Mouse (Mus musculus) mouse embryonic stem cell (cell line): ENCODE measurements around the gene Anks1.
"Not testable (repeated sequence)": the region's sequence is repeated elsewhere in the genome, so short reads cannot be mapped to it uniquely, and the experiment has no call there.

Source experiments
- in situ Hi-C, 2 experiments: fragments of 300-500 bp; cut with MboI; formaldehyde crosslinking; loops; 1 replicate in 1 of 2; 3 replicates in 1 of 2; pipeline ENCODE4 v1.14.3; 2019 to 2020; ENCODE audit warnings: low sequenced_read_pairs in 2 of 2, low pct_unique_long_range_greater_than_20kb in 1 of 2, mixed read lengths in 1 of 2; ENCODE audit not compliant: unreplicated experiment in 1 of 2

Anks1 gene

DNA sequence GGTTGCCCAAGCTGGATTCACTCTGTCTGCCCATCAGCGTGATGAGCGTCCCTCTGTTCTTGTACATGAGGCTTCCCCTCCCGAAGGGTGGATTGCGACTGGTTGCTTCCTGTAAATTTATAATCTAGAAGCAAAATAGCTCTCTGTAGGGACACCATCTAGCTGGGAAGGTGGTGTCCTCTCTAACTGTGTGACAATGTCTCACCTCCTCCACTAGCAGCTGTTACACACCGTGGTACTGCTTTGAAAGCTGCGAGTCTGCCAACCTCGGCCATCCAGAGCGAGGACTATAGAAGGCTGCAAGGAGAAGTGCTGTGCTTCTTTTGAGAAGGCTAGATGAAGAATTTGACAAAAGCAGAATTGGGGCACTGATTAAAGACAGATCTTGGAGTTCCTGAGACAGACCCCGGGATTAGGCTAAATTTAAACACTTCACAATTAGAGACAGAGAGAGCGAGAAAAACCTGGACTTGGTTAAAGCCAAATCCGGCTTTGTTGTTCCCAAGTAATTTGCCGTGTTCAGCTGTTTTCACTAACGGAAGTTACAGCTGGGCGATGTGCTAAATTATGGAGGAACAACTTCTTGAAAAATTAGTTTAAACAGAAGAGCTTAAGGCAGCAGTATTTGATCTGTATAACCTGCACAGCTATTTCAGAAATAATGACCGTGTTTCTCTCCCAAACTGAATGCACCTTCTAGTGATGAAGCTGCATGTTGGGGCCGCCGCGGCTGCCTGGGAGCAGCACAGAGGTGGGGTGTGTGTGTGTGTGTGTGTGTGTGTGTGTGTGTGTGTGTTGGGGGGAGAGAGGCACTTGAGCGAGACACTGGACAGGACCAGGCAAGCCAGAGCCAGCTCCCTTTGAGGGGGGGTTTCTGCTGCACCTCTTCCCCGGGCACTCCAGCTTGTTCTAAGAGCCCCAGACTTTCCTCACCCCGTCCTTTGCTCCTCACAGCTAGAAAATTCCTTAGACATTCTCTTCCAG lies 51.3 kb downstream of the Anks1 start:
- in situ Hi-C loops, result no loop called here

GRCm38 (mm10) chr17:27963120-27963519 lies 54.0 kb downstream of the Anks1 start:
- in situ Hi-C loops, result not testable (repeated sequence)

DNA sequence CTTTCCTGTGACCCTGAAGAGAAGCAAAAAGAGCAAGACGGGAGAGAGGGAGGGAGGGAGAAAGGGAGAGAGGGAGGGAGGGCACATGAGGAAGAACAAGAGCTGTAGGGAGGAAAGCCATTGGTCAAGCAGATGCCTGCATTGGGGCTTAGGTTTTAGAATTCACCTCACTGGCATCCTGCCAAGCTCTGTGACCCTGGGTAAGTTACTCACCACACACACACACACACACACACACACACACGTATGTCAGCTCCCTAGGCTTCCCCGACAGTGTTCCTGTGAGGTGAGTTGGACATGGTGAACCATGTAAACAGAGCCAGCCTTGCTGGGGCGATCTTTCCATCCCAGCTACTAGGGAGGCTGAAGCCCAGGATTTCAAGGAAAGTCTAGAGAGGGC lies 55.5 kb downstream of the Anks1 start:
- in situ Hi-C loops, result no loop called here

DNA sequence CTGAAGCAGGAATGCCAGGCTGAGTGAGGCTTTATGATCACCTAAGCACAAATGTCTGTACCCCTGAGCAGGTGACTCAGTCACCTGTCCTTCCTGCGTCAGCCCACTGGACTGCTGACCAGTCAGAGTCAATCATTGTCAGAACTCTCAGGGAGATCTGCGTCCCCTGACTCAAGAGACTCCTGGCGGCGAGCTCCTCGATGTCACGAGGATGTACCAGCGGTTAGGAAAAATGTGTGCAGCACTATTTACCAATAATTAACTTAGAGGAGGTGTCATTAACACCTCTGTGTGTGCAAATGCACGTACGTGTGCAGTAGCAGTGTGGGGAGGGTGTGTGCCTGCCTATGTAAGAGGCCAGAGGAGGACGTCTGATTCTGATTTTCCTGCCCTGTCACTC lies 56.2 kb downstream of the Anks1 start:
- in situ Hi-C loops, result no loop called here

DNA sequence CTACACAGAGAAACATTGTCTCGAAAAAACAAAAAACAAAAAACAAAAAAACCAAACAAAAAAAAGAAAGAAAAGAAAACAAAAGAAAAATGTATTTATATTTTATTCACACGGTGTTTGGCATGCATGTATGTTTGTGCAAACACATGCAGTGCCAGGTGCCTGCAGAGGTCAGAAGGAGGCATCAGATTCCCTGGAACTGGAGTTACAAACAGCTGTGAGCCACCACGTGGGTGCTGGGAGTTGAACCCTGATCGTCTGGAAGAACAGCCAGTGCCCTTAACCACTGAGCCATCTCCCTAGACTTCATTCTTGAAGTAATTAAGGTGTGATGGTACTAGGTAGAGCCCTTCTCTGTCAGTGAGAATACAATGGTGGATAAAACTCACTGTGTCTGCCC lies 57.0 kb downstream of the Anks1 start:
- in situ Hi-C loops, result no loop called here

DNA sequence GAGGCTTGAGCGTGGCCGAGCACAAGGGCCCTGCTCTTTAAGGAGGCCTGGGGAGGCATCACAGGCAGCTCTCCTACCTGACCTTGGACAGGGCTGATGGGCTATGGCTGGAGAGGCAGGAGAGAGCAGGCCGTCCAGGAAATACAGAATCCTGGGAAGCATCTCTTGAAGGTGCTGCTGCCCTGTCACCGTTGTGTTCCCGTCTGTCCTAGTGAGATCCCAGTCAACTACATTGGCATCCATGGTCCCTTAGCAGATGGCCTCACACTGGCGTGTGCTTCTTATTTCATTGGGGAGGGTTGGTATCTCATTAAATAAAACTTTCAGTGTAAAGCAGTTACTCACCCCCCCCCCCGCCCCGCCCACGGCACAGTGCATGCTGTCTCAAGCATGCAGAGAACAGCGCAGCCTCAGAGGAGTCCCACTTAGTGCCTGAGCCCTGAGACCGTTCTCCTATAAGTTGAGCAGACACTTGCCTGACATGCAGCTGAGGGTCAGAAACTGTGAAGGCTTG lies 57.5 kb downstream of the Anks1 start:
- in situ Hi-C loops, result no loop called here

GRCm38 (mm10) chr17:27967529-27967928 lies 58.4 kb downstream of the Anks1 start:
- in situ Hi-C loops, result no loop called here

- in situ Hi-C loops, result no loop called here
These were observed 59.1 kb downstream of the Anks1 start for GRCm38 (mm10) chr17:27968033-27968750.

DNA sequence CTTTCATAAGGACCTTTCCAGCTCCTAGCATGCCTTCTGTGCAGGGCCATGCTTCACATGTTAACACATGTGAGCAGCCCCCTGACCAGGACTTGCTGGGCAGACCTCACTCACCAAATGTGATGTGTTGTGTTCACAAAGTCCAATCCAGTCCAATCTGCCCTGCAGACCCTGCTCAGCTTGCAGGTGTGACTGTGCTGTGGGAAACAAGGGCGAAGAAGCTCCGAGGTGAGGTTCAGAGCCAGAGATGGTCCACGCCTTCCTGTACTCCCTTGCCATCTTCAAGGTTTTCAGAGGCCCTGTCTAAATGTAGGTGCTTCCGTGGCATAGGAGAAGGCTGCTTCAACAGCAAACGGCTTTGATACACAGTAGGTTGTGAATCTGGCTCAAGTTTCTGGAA lies 59.8 kb downstream of the Anks1 start:
- in situ Hi-C loops, result no loop called here

- in situ Hi-C loops, result no loop called here
These were observed 60.3 kb downstream of the Anks1 start for GRCm38 (mm10) chr17:27969365-27969764.

DNA sequence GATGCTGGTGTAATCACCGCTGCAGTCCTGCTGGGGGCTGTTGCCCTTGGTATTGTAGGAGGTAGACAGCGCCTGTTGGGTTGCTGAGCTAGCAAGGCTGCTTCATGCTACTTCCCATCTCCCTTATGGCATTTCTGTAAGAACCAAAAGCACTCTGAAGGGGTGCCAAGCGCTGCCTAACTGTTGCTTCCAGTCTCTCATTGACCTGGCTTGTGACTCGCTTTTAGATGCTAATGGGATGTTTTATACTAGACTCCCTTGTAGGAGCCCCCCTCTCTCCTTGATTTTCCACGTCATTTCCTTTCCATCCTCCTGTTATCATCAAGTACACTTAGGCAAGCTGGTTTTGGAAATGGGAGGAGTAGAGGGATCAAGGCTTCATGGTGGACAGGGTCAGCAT lies 60.8 kb downstream of the Anks1 start:
- in situ Hi-C loops, result no loop called here

- in situ Hi-C loops, result no loop called here
These were observed 61.2 kb downstream of the Anks1 start for GRCm38 (mm10) chr17:27970305-27970704.

DNA sequence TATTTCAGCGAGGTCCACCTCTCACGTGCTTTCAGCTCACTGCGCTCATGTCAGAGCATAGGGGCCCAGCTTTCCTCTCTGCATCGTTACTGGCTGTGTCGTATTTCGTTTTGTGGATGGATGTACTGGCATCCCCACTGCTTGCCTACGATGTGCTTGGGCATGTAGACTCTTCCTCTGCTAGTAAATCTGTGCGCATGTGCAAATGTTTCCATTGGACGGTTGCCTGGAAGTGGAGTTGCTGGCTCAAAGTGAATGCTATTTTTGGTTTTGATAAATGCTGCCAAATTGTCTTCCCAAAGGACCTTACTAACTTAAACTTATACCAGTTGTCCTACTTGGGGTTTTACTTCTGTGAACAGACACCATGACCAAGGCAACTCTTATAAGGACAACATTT lies 62.4 kb downstream of the Anks1 start:
- in situ Hi-C loops, result no loop called here

GRCm38 (mm10) chr17:27973337-27973736 lies 64.2 kb downstream of the Anks1 start:
- in situ Hi-C loops, result no loop called here

- in situ Hi-C loops, result no loop called here
These were observed 67.2 kb downstream of the Anks1 start for GRCm38 (mm10) chr17:27976266-27976665.

DNA sequence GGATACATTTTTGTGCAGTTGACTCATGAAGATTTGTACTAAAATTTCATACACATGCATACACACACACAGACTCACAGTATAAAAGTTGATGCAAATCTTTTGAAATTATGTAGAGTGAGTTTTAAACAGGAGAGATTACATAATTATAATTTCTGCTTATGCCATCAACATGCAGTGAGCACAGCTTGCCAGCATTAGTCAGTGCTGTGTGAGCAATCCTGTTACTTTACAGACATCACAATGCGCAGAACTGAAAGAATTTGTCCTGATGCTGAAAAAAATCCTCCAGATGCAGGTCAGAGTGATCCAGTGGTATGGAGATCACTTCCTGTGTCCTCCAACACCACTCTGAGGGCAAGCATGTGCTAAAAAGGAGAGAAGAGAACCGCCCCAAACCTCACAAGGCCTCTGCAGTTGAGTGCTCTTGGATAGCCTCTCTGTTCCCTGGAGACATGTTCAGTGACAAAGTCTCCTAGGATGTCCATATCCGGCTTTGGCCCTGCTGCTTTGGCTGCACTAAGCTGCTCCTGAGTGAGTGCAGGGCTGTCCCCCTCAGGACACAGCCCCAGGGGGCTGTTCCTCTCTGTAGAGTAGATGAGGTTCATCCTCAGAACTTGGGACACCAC lies 68.0 kb downstream of the Anks1 start:
- in situ Hi-C loops, result no loop called here

- in situ Hi-C loops, result no loop called here
These were observed 71.4 kb downstream of the Anks1 start for GRCm38 (mm10) chr17:27980391-27980955.

GRCm38 (mm10) chr17:27981451-27982069 lies 72.5 kb downstream of the Anks1 start:
- in situ Hi-C loops, result no loop called here
